Mouse (Mus musculus) liver, embryonic 14.5 days (tissue): ENCODE data around the gene Ampd1.

Source experiments
- CTCF ChIP-seq: IDR thresholded peaks from 2 replicates; pipeline ENCODE4 v1.5.1; 2016; ENCODE audit warnings: antibody characterized with exemption, low read depth, control low read depth
- EP300 ChIP-seq: IDR thresholded peaks from 2 replicates; pipeline ENCODE4 v1.6.1; 2016; ENCODE audit warnings: antibody characterized with exemption, low read depth

DNA sequence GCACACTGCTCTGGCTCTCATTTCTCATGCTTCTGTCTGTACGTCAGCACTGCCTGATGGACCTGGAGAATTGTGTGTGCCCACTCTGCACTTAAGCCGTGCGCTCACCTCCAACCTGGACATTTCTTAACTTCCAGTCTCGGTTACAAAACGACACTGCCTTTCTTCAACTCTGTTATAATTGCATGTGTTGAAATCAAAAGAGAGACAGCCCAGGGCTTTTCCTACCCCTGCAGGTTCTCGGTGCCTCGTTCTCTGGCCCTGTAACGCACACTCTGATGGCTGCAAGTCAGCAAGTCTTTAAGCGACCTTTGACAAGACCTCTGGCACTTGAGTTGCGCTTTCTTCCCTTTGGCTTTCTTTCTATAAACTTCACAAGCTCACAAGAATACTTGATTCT lies 68.6 kb downstream of the Ampd1 start:
- no peak for TF ChIP-seq CTCF
- no peak for TF ChIP-seq EP300
